Mouse (Mus musculus) heart, postnatal 0 days (tissue): ENCODE results near the gene Slc35e2.

Experiments
- CTCF ChIP-seq: IDR thresholded peaks from 2 replicates; pipeline ENCODE4 v1.5.1; 2016; ENCODE audit warnings: antibody characterized with exemption, control low read depth, low read depth
- EP300 ChIP-seq: IDR thresholded peaks from 2 replicates; pipeline ENCODE4 v1.6.1; 2016; ENCODE audit warnings: antibody characterized with exemption, low read depth

- TF ChIP-seq EP300 (no peak), CTCF (no peak)
Measured at GRCm38 (mm10) chr4:155571442-155571841, 29.8 kb upstream of the Slc35e2 start.
